Mouse (Mus musculus): ENCODE data around the gene Gpr62.

Gpr62 gene

DNA sequence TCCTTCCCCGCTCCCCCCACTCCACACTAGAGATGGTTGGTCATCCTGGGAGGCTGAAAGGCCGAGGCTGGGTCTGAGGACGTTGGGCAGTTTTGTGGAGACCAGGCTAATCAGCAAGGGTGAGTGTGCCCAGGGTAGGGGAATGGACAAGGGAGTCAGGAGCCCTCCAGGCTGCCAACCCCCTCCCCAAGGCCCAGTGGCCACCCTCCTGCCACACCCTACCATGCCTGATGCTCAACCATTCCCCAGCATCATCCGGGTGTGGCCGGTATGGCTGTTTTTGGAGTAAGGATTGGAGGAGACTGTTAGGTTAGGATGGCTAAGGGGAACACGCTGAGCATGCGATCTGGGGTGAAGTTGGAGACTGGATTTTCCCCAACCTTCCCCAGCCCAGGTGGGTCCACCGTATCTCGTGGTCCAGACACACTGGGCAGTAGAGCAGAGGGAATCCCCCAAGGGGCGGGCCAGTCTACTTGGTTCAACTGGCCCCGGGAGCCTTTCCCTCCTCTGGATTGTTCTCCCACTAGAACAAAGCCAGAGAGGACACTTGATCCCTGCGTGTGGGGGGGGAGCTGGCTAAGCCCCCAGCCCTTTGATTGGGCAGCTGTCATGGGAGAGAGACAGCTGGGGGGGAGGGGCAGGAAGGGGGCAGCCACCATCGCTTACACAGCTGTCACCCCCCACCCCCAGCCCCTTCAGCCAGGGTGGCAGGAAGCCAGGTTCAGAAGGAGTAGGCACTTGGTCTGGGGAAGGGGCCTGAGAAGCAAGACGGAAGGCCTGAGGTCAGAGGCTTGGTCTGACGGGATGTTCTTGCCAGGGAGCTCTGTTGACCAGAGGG is 9.2 kb downstream of the Gpr62 start:
- no peak for DNase-seq (ENCODE audit: low spot score in 2 of 2)

DNA sequence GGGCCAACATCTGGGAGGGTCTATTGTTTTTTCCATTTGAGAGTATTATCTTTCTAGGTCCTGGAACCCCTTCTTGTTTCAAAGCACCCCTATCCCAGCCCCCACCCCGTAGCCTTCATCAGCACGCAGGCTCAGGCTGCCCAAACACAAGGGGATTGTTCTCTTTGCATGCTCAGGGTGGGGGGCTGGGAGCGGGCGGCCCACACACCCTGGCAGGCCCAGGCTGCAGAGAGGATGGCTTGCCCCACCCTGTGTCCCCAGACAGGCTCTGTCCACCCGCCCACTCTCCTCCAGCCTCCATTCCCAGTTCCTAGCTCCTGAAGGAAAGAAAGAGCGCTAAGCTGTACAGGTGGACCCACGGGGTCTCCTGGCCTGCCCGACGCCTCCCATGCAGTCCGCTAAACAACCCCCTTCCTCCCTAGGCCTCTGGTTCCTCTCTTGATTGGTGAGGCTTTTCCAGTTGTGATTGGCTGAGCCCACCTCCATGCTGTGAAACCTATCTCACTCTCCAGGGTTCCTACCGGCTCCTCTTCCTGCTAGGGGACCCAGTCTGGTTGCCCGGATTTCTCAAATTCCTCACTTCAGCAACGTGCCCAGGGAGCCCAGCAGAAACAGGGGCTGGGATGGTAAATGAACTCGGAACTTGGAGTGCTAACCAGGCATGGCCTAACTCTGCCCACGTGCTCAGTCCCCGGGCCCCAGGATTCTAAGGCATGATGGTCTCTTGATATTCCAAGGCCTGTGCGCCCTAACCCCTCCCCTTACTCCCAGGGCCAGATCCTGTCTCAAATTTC is 10.7 kb downstream of the Gpr62 start:
- no peak for DNase-seq (ENCODE audit: low spot score in 2 of 2)

DNA sequence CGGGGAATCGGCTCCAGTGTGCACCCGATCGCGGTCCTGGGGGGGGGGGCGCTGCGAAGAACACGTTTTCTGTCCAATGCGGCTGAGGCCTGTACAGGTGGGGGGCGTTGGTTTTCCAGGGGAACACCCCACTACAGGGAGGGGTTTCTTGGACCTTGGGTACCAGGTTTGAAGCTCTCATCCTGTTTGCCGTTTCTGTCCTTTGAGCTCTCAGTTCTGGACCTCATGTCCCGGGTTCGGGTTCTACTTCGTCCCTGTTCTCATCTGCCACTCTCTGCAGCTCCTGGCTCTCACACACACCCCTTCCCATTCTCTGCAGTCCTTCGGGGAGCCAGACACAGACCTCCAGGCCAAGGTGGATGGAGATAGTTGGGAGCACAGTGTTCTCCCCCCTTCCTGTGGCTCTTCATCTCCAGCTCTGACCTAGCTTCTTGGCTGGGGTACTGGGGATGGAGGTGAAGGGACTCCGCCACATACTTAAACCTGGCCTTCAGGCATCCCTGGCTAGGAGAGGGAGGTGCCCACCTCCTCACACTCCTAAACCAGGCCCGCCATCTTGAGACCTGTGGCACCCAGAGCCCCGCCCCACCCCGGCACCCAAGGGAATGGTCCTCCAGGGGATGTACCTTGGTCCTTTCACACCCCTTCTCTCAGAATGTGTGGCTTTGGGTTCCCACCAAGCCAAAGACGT is 11.5 kb downstream of the Gpr62 start:
- no peak for DNase-seq (ENCODE audit: low spot score in 2 of 2)

DNA sequence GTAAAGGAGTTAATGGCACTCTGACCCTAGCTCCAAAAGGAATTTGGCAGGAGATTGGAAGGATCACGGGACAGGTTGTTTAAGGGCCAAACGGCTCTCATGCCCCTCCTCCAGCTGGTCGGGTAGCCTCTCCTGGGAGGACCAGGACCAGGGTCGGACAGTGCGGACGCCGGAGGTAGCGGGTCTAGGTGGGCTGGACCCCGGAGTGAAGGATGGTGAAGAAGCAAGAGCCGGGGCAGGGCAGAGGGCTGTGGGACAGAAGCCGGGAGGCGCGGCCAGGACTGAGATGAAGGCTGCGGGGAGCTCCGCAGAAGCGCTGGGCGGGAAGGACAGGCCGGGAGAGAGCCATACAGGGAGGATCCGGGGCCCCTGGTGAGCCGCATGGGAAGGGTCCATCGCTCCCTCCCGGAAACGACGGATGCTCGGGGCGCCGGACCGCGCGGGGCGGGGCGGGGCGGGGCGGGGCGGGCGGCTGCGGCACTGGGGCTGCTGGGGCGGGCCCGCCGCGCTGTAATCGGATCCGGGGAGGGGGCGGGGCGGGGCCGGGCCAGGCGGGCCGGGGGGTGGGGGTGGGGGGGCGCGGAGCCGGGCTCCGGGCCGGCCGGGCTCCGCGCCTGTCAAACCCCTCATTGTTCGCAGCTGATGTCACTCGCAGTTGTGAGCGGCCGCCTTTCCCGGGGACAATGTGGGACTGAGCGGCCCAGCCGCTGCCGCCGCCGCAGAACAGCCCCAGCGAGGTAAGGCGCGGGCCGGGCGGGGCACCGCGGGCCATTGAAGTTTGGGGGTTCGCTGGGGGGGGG is 12.3 kb downstream of the Gpr62 start, which contains the start of gene Pcbp4:
Gene Pcbp4 (plus strand): TSS at position 21 of the 800 bp plus-strand sequence.
- DNase-seq (ENCODE audit: low spot score in 2 of 2): no peak

- DNase-seq (ENCODE audit: low spot score in 2 of 2): no peak
Observed at GRCm38 (mm10) chr9:106452821-106453220, 12.9 kb downstream of the Gpr62 start.

DNA sequence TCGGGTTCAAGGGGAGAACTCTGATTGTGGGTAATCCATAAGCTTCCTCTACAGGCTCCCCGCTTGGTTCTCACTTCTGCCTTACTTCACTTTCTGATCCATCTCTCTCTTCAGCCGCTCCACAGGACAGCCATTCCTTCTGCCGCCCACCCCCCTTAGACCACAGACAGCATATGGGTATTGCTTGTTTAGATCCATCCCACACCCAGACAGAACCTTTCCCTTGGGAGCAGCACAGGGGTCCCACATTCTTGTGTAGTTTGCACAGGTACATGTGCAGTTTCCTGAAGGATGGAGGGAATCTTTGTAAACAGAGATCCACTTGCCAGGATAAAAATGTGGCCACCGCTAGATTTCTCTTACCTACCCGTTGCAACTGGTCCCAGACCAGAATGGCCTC is 13.4 kb downstream of the Gpr62 start:
- DNase-seq (ENCODE audit: low spot score in 2 of 2): no peak

DNA sequence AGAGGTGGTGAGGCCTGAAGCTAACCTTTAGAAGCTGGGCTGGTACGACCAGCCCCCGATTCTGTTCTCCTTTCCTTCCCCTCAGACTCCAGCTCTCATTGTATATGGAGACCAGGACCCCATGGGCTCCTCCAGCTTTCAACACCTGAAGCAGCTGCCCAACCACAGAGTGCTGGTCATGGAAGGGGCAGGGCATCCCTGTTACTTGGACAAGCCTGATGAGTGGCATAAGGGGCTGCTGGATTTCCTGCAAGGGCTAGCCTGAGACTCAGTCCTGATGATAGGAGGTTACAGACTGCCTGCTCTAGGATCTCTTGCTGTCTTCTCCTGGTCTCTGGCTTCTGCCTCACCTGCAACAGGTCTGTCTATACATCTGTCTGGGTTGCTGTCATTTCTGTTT is 13.8 kb downstream of the Gpr62 start:
- DNase-seq (ENCODE audit: low spot score in 2 of 2): no peak

- no peak for DNase-seq (ENCODE audit: low spot score in 2 of 2)
Observed at GRCm38 (mm10) chr9:106451298-106451697, 14.4 kb downstream of the Gpr62 start.

DNA sequence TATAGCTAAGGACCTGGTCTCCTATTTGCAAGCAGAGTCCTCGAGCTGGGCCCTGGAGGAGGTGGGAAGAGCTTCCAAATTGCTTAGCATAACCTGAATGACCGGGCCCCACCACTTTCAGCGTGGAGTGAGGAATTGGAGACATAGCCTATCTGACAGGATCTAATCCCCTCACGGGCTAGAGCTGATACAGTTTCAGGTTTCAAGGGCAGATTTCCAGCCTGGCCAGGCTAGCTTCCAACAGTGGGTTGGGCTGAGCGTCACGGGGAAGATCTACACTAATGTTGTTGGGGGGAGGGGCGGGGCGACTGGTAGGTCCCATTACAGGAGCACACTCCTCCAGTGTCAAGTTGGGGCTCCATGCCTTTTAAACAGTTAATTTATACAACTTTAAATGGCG is 15.1 kb downstream of the Gpr62 start:
- DNase-seq (ENCODE audit: low spot score in 2 of 2): no peak

GRCm38 (mm10) chr9:106449947-106450346 is 15.8 kb downstream of the Gpr62 start:
- DNase-seq (ENCODE audit: low spot score in 2 of 2): no peak

DNA sequence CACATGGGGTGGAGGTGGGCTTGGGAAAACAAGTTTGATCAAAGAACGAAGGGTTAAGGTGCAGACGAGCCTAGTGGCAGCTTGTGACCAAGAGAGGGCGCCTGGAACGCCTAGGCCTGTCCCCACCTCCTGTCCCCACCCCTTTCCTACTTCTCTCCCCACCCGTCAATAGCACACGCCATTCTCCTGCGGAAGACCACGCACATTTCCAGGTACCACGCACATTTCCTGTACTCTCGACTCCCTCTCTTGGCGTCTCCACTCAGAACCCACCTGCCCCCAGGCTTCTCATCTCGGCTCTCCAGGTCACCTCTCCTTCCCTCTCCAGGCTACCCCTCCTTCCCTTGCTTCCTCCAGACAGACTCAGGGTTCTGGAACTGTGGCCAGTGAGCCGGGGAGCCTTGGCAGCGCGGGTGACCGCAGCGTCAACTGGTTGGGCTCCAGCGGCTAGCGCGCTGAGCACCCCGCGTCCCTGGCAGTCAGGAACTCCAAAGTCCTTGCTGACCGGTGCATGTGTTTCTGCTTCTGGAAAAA is 17.2 kb downstream of the Gpr62 start:
- DNase-seq (ENCODE audit: low spot score in 2 of 2): peak in 1 of 2 experiments; percentile 44

GRCm38 (mm10) chr9:106447951-106448350 is 17.8 kb downstream of the Gpr62 start:
- DNase-seq (ENCODE audit: low spot score in 2 of 2): no peak

DNA sequence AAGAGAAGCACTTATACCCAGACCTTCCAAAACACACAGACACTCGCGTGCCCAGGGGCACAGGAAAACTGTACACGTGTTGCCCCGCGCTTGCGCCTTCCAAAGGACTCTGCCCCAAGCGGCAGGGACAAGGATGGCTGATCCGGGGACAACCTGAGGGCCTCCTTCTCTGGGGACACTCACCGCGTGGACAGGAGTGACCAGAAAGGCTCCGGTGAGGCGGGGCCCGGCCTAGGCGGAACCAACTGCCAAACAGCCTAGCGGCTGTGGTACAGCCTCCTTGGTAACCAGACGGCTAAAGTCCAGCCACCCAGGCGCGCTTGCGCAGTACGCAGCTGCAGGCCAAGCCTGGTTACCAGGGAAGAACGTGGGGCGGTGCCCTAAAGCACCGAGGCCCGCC is 18.4 kb downstream of the Gpr62 start, which contains the start of the genes Abhd14b and Abhd14a:
Gene Abhd14b (plus strand): TSS at position 112 of the 400 bp plus-strand sequence.
Gene Abhd14a (minus strand): TSS at position 331 of the 400 bp plus-strand sequence.
- DNase-seq (ENCODE audit: low spot score in 2 of 2): peak; percentile 65 to 68

GRCm38 (mm10) chr9:106444836-106445235 is 20.9 kb downstream of the Gpr62 start:
- DNase-seq (ENCODE audit: low spot score in 2 of 2): no peak

DNA sequence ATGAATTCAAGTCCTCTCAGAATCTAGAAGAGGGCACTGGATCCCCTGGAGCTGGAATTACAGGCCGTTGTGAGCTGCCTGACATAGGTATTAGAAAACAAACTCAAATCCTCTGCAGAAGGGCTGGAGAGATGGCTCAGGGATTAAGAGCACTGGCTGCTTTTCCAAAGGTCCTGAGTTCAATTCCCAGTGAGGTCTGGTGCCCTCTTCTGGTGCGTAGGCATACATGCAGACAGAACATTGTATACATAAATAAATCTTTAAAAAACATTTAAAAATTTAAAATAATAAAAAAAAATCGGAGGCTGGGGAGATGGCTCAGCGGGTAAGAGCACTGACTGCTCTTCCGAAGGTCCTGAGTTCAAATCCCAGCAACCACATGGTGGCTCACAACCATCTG is 23.1 kb downstream of the Gpr62 start:
- no peak for DNase-seq (ENCODE audit: low spot score in 2 of 2)

- DNase-seq (ENCODE audit: low spot score in 2 of 2): no peak
Observed at GRCm38 (mm10) chr9:106436566-106436965, 29.2 kb downstream of the Gpr62 start.

GRCm38 (mm10) chr9:106433389-106433788 is 32.3 kb downstream of the Gpr62 start:
- no peak for DNase-seq (ENCODE audit: low spot score in 2 of 2)

DNA sequence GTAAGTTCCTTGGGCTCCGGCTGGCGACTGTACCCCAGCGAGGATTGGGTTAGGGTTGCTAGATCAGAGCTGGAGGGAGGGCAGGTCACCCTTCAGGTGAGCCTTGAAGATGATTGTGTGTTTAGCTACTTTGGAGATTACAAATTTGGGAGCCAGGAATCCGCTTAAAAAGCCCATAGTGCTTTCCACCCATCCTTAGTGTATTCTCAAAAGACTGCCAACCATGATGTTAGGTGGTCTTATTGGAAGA is 35.8 kb downstream of the Gpr62 start:
- no peak for DNase-seq (ENCODE audit: low spot score in 2 of 2)

DNA sequence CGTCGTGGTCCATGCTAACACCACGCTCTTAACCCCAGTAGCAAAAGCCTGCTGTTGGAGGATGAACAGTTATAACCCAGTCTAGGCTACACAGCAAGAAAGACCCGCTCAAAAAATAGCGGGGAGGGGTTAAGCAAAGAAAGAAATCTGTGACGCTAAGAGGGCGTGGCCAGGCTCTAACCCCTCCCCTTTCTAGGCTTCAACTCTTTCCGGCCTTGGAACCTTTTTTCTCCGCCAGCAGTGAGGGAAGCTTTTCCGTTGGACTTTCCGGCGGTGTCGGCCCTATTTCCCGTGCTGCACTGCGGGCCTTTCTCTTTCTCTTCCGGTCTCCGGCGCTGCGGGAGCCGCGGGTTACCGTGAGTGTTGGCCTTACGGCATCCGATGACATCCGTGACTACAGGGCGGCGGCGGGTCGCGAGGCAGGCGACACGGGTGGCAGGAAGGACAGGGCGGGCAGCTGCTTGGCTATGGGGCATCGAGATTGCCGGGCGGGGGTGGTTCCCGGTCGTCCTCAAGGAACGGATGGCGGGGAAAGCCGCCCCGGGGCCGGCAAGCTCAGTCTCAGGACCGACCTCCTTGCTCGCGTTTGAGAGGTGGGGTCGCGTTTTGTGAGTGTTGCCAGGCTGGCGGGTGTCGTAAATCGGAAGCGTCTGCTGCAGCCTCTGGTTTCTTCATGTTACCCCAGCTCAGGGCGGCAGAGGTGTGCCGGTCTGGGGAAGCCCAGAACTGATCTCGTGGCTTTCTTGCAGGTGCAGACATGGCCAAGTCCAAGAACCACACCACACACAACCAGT is 36.3 kb downstream of the Gpr62 start, which contains the start of gene Rpl29:
Gene Rpl29 (plus strand): TSS at position 234 of the 794 bp plus-strand sequence.
- DNase-seq (ENCODE audit: low spot score in 2 of 2): peak; percentile 84 to 91

DNA sequence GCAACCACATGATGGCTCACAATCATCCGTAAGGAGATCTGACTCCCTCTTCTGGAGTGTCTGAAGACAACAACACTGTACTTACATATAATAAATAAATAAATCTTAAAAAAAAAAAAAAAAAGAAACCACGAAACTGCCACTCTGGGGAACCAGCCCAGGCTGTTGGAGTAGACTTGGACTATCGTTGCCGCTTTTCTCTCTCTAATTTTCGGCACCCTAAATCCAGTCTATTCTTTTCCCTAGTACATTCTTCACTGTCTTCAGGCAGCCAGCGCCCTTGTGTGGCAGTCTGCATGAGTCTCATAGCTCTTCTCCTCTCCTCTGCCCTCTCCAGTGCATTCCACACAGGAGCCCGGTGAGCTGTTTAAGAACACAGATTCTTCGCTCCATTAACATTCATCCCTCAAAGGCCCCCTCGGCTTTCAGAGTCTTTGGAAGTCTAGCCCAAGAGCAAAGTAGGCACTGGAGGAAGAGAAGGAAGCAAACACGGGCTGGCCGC is 37.0 kb downstream of the Gpr62 start:
- DNase-seq (ENCODE audit: low spot score in 2 of 2): no peak
